Mouse (Mus musculus) urinary bladder, adult 18-20 months (tissue): Measurements from ENCODE around the gene Spata1.

Experiments
- DNase-seq, 2 experiments: peaks; one replicate each; pipeline ENCODE4 v3.0.0; 2022; ENCODE audit warnings: low spot score in 2 of 2, mixed read lengths in 2 of 2

The Spata1 gene

DNA sequence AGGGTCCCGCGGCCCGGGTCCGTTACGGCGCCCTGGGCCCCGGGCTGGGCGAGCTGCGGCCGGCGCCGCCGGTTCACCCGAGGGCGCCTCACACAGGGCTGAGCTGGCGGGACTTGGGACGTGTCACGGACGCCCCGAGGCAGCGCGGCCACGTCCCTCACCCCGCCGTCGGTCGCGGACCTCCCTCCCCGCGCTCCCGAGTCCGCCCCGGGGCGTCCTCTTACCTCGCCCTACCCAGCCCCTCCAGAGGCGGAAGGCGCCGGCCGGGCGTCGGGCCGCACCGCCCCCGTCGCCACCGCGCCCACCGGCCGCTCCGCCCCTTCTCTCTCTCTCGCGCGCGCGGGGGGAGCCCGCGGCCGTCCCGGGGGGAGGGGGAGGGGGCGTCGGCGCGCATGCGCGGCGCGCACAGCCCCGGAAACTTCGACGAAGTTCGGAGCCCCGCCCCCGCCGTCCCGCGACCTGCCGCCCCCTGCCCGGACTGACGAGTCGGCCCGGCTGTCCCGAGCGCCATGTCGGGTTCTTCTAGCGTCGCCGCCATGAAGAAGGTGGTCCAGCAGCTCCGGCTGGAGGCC is at the start of gene Spata1, which contains the start of gene Gng5:
Gene Spata1 (minus strand): TSS at position 323 of the 572 bp plus-strand sequence.
Gene Gng5 (plus strand): TSS at position 377 of the 572 bp plus-strand sequence.
- DNase-seq: peak; percentile 73 to 86

DNA sequence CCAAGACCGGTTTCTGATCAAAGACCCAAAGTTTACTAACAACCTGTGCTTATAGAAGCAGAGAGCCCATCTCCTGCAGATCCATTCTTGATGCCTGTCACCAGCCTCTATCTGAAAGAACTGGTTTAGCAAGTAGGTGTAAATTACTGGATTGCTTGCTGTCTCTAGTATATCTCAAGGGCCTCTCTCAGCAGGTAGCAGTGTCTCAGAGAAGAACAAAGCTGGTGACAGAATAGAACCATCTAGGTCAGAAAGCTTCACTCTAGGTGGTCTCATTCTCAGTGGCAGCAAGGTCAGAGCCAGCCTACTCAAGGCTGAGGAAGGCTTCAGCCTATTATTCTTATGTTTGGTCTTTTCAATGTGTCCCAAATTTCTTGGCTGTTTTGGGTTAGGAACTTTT is 44.1 kb upstream of the Spata1 start:
- DNase-seq: no peak

DNA sequence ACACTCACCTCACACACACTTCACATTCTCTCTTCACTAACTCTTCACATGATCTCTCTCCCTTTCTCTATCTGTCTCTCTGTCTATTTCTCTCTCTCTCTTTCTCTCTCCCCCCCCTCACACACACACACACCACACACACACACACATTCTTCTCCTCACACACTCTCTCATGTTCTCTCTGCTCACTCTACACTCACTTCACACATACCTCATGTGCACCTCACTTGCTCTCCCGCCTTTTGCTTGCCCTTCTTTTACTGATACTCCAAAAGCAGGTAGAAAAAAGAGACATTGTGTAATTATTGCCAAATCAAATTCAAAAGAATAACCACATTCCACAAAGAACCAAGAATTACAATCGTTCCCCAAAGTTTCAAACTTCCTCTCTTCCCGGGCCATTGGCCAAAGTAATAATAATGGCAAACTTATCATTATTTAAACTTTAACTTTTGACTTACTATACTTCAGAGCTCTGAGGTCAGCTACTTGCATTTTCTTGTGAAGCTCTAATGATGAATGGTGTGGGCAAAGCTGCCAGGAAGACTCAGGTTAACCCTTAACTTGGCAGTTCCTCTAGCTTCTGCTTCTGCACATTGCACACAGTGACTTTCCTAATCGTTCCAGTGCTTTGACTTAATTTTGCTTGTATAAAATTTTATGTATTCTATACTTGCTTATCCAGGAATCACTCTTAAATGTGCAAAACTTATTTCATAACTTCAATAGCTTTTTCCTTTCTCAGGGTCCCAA is 41.1 kb upstream of the Spata1 start:
- DNase-seq: no peak

DNA sequence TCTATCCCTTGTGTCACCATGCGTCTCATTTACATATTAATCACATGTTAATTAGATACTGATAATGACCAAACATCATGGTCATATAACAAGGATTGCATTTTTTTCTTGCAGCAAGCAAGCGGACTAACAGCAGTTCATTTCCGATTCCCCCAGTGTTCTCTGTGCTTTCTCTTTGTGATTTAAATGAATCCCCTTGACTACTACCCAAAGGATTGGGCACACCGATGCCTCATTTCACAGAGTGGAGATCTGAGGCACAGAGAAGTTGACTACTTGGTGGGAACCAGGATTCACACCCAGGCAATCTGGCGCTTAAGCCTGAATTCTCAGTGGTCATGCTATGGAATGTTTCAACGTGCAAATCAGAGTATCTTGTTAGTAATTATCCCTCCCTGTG is 35.4 kb upstream of the Spata1 start:
- no peak for DNase-seq

DNA sequence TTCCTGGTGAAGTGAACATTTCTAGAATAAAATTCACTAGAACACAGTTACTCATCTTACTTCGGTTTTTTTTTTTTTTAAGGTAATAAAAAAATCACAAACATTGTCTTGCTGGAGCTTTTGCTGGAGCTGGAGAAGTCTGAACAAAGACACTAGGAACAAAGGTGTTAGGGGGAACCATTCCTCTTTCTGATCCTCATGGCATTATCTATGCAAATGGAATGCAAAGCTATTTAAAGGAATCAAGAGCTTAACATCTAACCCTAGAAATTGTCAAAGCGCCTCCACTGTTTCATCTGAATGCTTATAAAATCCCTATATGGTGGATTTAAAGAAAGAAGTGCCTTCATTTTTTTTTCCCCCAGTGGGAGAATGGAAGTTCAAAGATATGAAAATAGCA is 28.8 kb upstream of the Spata1 start:
- DNase-seq: no peak

DNA sequence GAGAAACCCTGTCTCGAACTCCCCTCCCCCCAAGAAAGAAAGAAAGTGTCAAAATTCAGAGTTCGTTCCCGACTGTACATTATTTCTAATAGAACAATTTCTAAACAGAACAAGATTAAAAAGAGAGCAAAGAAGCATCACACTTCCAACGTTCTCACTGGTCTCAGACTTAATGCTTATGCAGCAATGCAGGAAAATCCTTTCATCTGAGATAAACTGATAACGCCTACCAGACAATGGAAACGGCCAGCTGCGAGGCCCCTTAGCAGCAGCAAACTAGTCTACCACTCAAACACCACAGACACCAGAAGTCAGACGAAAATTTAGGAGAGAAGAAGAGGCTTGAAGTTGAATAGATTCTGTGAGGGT is 22.1 kb upstream of the Spata1 start:
- DNase-seq: no peak

DNA sequence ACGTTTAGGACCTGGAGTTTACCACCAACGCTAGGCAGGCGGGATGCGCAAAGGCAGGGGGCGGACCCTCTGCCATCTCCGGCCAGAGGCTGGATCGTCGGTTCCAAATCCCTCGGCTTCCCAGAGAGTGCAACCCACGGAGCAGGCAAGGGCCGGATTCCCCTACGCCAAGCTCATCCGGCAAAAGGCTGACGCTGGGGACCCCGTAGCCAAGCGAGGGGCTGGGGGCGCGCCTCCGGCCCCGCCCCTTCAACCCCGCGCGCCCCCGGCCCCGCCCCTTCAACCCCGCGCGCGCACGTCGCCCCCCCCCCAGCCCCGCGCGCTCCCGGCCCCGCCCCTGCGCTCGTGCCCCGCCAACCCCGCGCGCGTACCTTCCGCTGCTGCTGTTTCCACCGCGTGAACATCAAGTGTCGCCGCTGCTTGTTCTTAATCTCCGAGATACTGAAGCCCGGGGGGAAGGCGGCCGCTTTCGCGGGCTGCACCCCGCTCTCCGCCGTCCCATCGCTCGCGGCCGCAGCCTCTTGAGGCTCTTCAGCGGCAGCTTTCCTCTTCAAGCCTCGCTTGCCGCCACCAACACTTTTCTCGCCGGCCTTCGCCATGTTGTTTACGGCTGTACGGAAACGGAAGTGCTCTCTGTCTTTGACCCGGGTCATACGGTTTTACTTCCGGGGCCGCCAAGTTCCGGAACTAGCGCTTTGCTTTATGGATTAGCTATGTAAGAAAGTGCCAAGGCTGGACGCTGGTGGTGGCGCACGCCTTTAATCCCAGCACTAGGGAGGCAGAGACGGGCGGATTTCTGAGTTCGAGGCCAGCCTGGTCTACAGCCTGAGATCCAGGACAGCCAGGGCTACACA is 21.5 kb upstream of the Spata1 start, which contains the start of gene Rpf1:
Gene Rpf1 (minus strand): TSS at position 632 of the 854 bp plus-strand sequence.
- peak; percentile 79 to 88 for DNase-seq

DNA sequence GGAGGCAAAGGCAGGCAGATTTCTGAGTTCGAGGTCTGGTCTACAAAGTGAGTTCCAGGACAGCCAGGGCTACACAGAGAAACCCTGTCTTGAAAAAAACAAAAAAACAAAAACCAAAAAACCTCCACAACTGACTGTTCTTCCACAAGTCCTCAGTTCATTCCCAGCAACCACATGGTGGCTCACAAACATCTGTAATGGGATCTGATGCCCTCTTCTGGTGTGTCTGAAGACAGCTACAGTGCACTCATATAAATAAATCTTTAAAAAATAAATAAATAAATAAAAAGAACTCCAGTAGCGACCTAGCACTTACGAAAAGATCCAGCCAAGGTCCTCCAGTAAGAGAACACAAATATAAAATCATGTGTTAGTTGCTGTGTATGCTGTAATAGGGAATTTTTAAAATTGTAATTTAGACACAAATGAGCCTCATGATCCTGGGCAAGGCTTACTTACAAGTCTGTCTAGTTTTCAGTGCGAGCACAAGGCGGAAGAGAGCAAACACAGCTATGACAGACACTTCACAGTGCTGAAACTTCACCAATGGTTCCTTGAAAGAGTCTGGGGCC is 20.8 kb upstream of the Spata1 start:
- DNase-seq: no peak

DNA sequence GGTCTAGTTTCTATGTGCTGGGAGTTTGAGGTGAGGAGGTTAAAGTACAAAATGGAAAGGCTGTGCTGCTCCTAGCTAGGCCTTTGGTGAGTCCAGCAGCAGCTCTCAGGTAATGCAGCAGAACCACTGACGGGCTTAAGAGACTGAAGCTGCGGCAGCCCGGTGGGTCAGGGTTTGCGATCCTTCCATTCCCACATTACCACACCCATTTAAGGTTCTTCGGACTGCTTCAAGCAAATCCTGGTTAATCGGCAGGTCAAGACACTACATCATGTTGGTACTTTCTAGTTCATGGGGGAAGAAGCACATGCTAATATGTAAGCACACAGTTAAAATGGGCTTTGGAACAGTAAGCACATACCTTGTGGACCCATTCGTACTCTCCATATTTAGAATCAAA is 7.2 kb upstream of the Spata1 start:
- no peak for DNase-seq

DNA sequence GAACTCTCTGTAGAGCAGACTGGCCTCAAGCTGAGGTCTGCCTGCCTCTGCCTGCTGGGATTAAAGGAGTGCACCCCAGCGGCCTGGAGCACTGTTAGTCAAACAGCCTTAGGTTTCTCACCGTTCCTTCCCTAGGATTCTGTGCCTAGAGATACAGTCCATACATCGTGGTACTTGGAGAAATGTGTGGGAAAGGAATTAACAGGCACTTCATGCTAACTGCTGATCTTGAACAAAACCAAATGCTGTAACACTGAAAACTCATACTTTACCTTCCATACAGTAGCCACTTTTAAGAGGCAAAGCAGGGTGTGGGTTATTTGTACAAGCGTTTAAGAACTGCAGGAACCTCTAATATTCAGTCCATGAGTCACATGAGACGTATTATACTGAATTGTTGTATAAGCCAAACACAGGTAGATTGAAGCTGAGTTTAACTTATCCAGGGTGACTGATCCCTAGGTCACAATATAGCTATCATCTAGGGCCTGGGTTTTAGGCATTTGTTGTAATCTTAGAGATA is 2.1 kb upstream of the Spata1 start:
- DNase-seq: no peak

DNA sequence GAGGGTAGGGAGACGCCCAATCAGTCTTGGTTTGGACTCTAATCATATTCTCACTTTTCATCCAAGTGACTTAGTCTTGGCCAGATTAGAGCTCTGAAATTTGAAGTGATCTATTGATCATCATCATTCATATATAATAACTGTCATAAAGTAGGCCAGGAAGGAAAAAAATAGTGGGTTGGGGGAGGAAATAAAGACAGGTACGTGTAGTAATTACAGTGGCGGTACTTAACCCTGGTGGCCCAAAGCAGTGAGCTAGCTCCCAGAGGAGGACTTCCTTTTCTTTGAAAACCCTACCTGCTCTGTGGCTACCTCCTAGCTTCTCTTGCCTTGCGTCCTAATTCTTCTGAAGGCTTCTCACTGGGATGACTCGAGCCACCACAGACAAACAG is 1.3 kb upstream of the Spata1 start:
- no peak for DNase-seq

DNA sequence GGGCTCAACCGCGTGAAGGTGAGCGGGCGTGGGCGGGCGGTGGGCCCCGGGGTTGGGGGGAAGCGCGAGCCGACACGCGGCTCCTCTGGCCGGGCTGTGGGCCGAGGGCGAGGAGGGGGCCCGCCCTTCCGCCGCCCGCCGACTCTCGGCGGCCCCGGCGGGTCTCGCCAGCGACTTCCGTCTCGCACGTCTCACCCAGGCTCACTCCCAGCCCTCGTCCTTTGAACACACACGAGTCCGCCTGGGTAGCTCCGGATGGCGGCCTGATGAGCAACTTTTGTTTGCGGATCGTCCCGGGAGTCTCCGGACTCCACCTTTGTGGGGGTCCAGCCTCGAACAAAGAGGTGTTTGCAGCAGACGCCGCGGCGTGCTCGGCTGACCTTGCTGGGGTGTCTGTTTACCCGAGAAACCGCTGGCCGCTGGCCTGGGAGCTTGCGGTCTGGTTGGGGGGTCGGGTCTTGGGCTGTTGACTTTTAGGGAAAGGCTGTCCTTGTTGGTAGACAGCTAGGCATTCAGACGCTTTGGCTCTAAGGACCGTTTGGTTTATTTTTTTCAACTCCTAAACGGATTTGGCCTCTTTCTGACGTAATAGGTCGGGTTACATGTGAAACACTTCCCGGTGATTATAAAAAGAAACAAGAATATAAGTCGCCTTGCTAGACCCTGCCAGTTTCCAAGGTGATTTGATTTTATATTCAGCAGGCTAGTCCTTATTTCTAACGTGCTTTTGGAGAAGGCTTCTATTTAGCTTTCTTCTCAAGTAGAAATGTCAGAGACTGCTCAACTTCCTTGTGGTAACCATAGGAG is 653 bp upstream of the Spata1 start:
- peak in 1 of 2 experiments; percentile 61 for DNase-seq

DNA sequence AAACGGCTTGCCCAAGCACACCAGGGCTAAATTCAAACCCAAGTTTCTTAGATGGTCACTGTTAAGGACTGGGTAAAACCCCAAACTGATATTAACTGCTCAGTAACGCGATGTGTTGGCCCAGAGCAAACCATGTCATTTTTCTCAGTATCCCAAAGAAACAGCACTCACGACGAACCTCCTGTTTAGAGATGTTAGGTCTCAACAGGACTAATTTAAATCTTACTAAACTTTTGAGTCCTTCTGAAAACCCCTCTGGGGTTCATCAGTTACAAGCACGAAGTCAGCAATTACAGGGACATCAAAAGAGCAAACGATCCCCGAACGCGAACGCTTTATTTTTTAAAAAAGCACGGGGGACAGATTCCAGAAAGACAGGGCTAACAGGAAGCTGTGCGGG is 564 bp downstream of the Spata1 start:
- DNase-seq: no peak

DNA sequence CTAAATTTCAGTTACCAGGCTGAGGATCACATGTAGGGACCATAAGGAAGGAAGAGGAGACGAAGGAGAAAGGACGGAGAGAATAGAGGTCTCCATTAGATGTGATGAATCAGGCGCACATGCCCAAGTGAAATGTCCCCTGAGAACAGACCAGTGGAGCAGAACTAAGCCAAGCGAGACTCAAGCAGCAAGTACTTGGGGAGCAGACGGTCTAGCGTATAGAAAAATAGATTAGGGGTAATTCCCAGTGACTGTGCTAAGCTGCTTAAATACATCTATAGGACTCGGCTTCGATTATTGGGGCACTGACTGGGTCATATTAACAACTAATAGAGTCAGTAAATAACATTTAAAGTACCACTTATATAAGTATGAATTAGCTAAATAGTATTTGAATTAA is 4.6 kb downstream of the Spata1 start:
- DNase-seq: no peak

DNA sequence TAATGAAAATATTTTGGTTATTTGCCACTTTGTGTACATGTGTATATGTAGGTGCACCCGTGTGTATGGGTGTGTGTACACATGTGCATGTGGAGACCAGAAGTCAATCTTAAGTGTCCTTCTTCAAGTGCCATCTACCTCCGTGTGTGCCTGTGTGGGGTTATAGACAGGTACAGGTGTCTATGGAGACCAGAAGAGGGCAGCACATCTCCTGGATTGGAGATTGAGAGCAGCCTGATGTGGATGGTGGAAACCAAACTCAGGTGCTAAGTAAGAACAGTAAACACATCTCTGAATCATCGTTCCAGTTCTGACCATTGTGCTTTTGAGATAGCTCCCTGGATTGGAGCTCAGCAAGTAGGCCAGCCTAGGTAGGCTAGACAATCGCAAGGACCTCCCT is 13.1 kb downstream of the Spata1 start:
- DNase-seq: no peak

DNA sequence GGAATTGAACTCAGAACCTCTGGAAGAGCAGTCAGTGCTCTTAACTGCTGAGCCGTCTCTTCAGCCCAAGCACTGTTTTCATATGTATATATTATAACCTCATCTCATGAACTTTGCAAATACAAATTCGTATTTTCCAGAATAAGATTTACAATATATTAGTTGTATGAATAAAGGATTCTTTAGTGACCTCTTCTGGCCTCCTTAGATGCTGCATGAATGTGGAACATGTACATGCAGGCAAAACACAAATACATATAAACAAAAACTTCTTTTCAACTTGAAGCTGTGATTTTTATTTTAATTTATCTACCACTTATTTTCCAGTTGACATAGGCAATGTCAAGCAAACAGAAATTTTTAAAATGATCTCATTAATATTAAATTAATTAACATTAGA is 17.5 kb downstream of the Spata1 start:
- DNase-seq: no peak

DNA sequence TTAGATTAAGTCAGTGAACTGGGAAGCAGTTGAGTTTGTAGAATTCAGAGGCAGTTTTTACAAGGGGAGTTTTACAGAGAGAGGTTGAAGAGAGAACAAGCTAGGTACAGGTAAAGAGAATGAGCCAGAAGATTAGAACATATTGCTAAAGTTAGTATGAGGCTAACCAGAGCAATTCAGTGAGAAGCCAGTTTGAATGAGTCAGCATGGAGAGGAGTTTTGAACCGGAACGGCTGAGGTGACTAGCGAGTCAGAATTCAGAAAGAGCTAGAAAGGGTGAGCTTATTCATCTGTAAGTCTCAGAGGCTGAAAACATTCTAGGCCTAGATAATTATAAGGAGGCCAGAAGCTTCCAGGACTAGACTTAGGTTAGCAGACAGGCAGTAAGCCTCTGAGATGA is 25.1 kb downstream of the Spata1 start:
- DNase-seq: no peak

DNA sequence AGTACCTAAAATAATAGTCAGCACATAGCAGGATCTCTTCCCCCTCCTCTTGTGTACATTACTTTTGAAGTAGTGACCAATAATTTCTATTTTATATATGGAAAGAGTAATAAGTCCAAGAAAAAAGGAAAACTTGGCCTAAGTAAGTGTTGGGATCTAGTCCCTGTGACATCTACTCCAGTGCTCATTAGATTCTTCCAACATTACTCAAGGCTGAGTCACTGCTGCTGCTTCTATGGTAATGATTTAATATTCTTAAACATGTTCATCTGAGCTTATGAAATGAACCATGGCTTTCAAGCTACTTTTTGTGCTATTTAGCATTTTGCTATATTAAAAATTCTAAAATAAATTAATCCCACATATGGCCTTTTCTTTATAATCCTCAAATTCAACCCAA is 25.8 kb downstream of the Spata1 start:
- DNase-seq: no peak

DNA sequence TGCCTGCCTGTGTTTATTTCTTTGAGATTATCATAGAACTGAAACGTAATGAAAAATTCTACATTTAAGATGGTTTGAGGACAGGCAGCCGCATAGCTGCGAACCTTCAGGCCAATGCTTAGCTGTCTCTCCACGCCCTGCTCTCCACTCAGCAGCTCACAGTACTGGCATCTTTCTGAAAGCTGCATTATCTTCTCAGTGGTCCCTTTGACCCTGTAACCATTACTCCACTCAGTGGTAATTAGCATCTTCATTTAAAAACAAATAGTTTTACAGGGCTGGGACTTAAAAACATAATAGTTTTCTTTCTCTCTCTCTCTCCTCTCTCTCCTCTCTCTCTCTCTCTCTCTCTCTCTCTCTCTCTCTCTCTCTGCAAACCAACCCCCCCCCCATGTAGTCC is 26.9 kb downstream of the Spata1 start:
- DNase-seq: no peak

DNA sequence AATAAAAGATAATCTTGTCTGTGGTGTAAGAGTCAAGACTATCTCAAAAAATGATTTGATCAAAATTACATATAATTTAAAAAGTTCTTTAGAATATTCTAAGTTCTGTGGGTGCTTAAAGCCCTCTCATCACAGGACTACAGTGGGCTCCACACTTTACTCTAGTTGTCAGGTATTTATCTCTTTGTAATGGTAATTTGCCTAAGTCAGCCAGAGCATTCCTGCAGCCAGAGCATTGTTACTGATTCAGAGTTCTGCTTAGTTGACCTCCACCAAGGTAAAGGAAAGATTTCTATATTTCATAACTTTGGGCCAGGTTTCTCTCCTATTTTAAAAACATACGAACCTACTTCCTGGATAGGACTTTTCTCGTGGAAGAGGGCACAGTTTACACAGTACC is 30.3 kb downstream of the Spata1 start:
- DNase-seq: no peak

DNA sequence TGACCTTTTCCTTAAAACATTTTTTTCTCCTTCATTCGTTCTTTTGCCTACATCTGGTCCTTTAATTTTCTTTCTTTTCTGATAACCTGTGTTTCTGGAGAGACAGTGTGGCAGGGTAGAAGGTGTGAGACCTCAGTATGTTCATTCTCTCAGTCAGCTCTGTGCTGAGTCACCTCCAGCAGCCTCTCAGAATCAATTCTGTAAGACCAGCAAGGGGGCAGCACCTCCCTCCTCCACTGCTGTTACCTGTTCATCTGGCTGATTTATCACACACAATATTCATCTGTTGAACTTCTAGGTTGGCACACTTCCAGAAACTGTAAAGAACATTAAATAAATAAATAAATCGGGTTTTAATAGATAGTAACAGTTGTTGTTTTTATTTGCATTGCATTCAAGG is 36.6 kb downstream of the Spata1 start:
- peak in 1 of 2 experiments; percentile 15 for DNase-seq
